Mouse (Mus musculus) kidney, postnatal 25 days (tissue): ENCODE measurements around the gene Wbp1l.
"Not testable (repeated sequence)": the region's sequence is repeated elsewhere in the genome, so short reads cannot be mapped to it uniquely, and the experiment has no call there.

Experiments used
- DNase-seq, 2 experiments: peaks; one replicate each; pipeline ENCODE4 v3.0.0; 2021; ENCODE audit warnings: mixed read lengths in 2 of 2

Gene Wbp1l

GRCm38 (mm10) chr19:46598720-46599252 is at the start of gene Wbp1l:
Wbp1l (plus strand) TSS chr19:46599084.
- peak; percentile 96 to 99 for DNase-seq

- no peak for DNase-seq
Measured at GRCm38 (mm10) chr19:46550385-46550784, 48.5 kb upstream of the Wbp1l start.

- DNase-seq: no peak
Measured at GRCm38 (mm10) chr19:46552496-46552895, 46.4 kb upstream of the Wbp1l start.

- peak; percentile 45 to 55 for DNase-seq
Measured at GRCm38 (mm10) chr19:46553541-46553955, 45.3 kb upstream of the Wbp1l start.

GRCm38 (mm10) chr19:46558009-46558408 is 40.9 kb upstream of the Wbp1l start:
- no peak for DNase-seq

- peak; percentile 29 to 71 for DNase-seq
Measured at GRCm38 (mm10) chr19:46558631-46559030, 40.3 kb upstream of the Wbp1l start.

- peak; percentile 76 to 80 for DNase-seq
Measured at GRCm38 (mm10) chr19:46562132-46562531, 36.8 kb upstream of the Wbp1l start.

GRCm38 (mm10) chr19:46562581-46563515 is 36.0 kb upstream of the Wbp1l start:
- no peak for DNase-seq

- no peak for DNase-seq
Measured at GRCm38 (mm10) chr19:46563603-46564002, 35.3 kb upstream of the Wbp1l start.

GRCm38 (mm10) chr19:46564043-46564462 is 34.8 kb upstream of the Wbp1l start:
- DNase-seq: no peak

- DNase-seq: not testable (repeated sequence)
Measured at GRCm38 (mm10) chr19:46571211-46571877, 27.5 kb upstream of the Wbp1l start.

- DNase-seq: no peak
Measured at GRCm38 (mm10) chr19:46571878-46572244, 27.0 kb upstream of the Wbp1l start.

- DNase-seq: peak; percentile 22 to 58
Measured at GRCm38 (mm10) chr19:46572548-46572947, 26.3 kb upstream of the Wbp1l start.

- DNase-seq: peak; percentile 96 to 99
Measured at GRCm38 (mm10) chr19:46572951-46573937, 25.6 kb upstream of the Wbp1l start, which contains the start of the genes Arl3 and Sfxn2. Arl3 (minus strand) TSS chr19:46573198. Sfxn2 (plus strand) TSS chr19:46573365.

GRCm38 (mm10) chr19:46573990-46574389 is 24.9 kb upstream of the Wbp1l start:
- no peak for DNase-seq

GRCm38 (mm10) chr19:46575196-46575595 is 23.7 kb upstream of the Wbp1l start:
- peak; percentile 75 to 90 for DNase-seq

GRCm38 (mm10) chr19:46587823-46588508 is 10.9 kb upstream of the Wbp1l start:
- peak; percentile 87 to 94 for DNase-seq

- no peak for DNase-seq
Measured at GRCm38 (mm10) chr19:46591575-46591974, 7.3 kb upstream of the Wbp1l start.

GRCm38 (mm10) chr19:46592751-46593439 is 6.0 kb upstream of the Wbp1l start:
- no peak for DNase-seq

GRCm38 (mm10) chr19:46598187-46598586 is 697 bp upstream of the Wbp1l start:
- DNase-seq: no peak
